Mouse (Mus musculus): Measurements from ENCODE around the gene Mybpc2. TPM values are rescaled to one million over a fixed set of nuclear protein-coding genes. Genes with fewer than 3 reads are reported as not detected.

Gene Mybpc2
- polyA plus RNA-seq, 1 experiment = not detected

DNA sequence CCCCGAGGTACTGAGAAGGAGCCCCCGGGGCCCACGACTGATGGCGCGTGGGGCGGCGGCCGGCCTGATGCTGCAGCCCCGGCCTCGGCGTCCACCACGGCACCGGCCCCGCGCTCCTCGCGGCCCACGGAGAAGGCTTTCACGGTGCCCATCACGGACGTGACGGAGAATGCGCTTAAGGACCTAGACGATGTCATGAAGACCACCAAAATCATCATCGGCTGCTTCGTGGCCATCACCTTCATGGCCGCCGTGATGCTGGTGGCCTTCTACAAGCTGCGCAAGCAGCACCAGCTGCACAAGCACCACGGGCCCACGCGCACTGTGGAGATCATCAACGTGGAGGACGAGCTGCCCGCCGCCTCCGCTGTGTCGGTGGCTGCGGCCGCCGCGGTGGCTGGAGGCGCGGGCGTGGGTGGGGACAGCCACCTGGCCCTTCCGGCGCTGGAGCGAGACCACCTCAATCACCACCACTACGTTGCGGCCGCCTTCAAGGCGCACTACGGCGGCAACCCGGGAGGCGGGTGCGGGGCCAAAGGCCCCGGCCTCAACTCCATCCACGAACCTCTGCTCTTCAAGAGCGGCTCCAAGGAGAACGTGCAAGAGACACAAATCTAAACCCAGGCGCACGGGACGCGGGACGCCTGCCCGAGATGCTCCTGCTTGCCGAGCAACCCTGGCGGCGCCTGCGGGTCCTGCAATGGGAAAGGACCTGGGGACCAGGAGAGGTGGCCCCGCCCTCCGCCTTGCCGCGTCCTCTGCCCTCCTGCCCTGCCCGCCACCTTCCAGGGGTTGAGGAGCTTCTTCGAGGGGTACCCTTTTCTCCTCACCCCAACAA lies 62.0 kb downstream of the Mybpc2 start:
- Histone ChIP-seq H3K79me3 (ENCODE audit: low read depth) (no peaks in the 10 kb centered on the region), H3K79me2 (ENCODE audit: control insufficient read depth, insufficient read depth) (no peaks in the 10 kb centered on the region), H3K36me3 (ENCODE audit: control insufficient read depth, insufficient read depth) (no peaks in the 10 kb centered on the region), H3K27me3 (ENCODE audit: control insufficient read depth, insufficient read depth, insufficient read length) (peaks cover 56% of the 10 kb centered on the region), H3K4me3 (ENCODE audit: insufficient read depth, poor library complexity, severe bottlenecking) (no peak overlapping the region), H3ac (ENCODE audit: control insufficient read depth, insufficient read length, low read depth) (no peak overlapping the region)
- TF ChIP-seq CTCF (IDR thresholded peaks at IDR 0.05; ENCODE audit: control insufficient read depth, insufficient read depth, insufficient read length) (no peak), MYOG (IDR thresholded peaks at IDR 0.05; ENCODE audit: control insufficient read depth, extremely low read depth, insufficient read length) (no peak), MAX (IDR thresholded peaks at IDR 0.05) (no peak), MYOD1 (IDR thresholded peaks at IDR 0.05; ENCODE audit: control insufficient read depth, insufficient read length, low read depth) (no peak), FOSL1 (IDR thresholded peaks at IDR 0.05; ENCODE audit: insufficient read depth, low read length, poor library complexity, severe bottlenecking) (no peak), USF1 (IDR thresholded peaks at IDR 0.05; ENCODE audit: low read depth) (no peak), CEBPB (IDR thresholded peaks at IDR 0.05; ENCODE audit: low read depth) (no peak)

DNA sequence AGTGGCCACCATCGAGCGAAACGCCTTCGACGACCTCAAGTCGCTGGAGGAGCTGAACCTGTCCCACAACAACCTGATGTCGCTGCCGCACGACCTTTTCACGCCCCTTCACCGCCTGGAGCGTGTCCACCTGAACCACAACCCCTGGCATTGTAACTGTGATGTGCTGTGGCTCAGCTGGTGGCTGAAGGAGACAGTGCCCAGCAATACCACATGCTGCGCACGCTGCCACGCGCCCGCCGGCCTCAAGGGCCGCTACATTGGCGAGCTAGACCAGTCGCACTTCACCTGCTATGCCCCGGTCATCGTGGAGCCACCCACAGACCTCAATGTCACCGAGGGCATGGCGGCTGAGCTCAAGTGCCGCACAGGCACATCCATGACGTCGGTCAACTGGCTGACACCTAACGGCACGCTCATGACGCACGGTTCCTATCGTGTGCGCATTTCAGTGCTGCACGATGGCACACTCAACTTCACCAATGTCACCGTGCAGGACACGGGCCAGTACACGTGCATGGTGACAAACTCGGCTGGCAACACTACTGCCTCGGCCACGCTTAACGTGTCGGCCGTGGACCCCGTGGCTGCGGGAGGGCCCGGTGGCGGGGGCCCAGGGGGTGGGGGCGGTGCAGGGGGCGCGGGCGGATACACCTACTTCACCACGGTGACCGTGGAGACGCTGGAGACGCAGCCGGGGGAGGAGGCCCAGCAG lies 62.8 kb downstream of the Mybpc2 start:
- no peaks in the 10 kb centered on the region for H3K79me2 ChIP-seq (ENCODE audit: control insufficient read depth, insufficient read depth)
- H3ac ChIP-seq (ENCODE audit: control insufficient read depth, insufficient read length, low read depth) = no peak overlapping the region
- peaks cover 62% of the 10 kb centered on the region for H3K27me3 ChIP-seq (ENCODE audit: control insufficient read depth, insufficient read depth, insufficient read length)
- TF ChIP-seq CTCF (IDR thresholded peaks at IDR 0.05; ENCODE audit: control insufficient read depth, insufficient read depth, insufficient read length) = no peak
- no peak for TF ChIP-seq MYOG (IDR thresholded peaks at IDR 0.05; ENCODE audit: control insufficient read depth, extremely low read depth, insufficient read length)
- TF ChIP-seq MAX (IDR thresholded peaks at IDR 0.05) = no peak
- no peak for TF ChIP-seq CEBPB (IDR thresholded peaks at IDR 0.05; ENCODE audit: low read depth)
- TF ChIP-seq FOSL1 (IDR thresholded peaks at IDR 0.05; ENCODE audit: insufficient read depth, low read length, poor library complexity, severe bottlenecking) = no peak
- no peak for TF ChIP-seq USF1 (IDR thresholded peaks at IDR 0.05; ENCODE audit: low read depth)
- TF ChIP-seq MYOD1 (IDR thresholded peaks at IDR 0.05; ENCODE audit: control insufficient read depth, insufficient read length, low read depth) = no peak
- H3K79me3 ChIP-seq (ENCODE audit: low read depth) = no peaks in the 10 kb centered on the region
- H3K36me3 ChIP-seq (ENCODE audit: control insufficient read depth, insufficient read depth) = no peaks in the 10 kb centered on the region
- no peak overlapping the region for H3K4me3 ChIP-seq (ENCODE audit: insufficient read depth, poor library complexity, severe bottlenecking)

GRCm38 (mm10) chr7:44460767-44461502 lies 63.5 kb downstream of the Mybpc2 start:
- Histone ChIP-seq H3K36me3 (ENCODE audit: control insufficient read depth, insufficient read depth) (no peaks in the 10 kb centered on the region), H3K27me3 (ENCODE audit: control insufficient read depth, insufficient read depth, insufficient read length) (peaks cover 62% of the 10 kb centered on the region), H3K79me3 (ENCODE audit: low read depth) (no peaks in the 10 kb centered on the region), H3ac (ENCODE audit: control insufficient read depth, insufficient read length, low read depth) (no peak overlapping the region), H3K4me3 (ENCODE audit: insufficient read depth, poor library complexity, severe bottlenecking) (no peak overlapping the region), H3K79me2 (ENCODE audit: control insufficient read depth, insufficient read depth) (no peaks in the 10 kb centered on the region)
- no peak for TF ChIP-seq FOSL1 (IDR thresholded peaks at IDR 0.05; ENCODE audit: insufficient read depth, low read length, poor library complexity, severe bottlenecking)
- TF ChIP-seq CEBPB (IDR thresholded peaks at IDR 0.05; ENCODE audit: low read depth) = no peak
- TF ChIP-seq MAX (IDR thresholded peaks at IDR 0.05) = no peak
- no peak for TF ChIP-seq CTCF (IDR thresholded peaks at IDR 0.05; ENCODE audit: control insufficient read depth, insufficient read depth, insufficient read length)
- no peak for TF ChIP-seq USF1 (IDR thresholded peaks at IDR 0.05; ENCODE audit: low read depth)
- TF ChIP-seq MYOG (IDR thresholded peaks at IDR 0.05; ENCODE audit: control insufficient read depth, extremely low read depth, insufficient read length) = no peak
- no peak for TF ChIP-seq MYOD1 (IDR thresholded peaks at IDR 0.05; ENCODE audit: control insufficient read depth, insufficient read length, low read depth)

DNA sequence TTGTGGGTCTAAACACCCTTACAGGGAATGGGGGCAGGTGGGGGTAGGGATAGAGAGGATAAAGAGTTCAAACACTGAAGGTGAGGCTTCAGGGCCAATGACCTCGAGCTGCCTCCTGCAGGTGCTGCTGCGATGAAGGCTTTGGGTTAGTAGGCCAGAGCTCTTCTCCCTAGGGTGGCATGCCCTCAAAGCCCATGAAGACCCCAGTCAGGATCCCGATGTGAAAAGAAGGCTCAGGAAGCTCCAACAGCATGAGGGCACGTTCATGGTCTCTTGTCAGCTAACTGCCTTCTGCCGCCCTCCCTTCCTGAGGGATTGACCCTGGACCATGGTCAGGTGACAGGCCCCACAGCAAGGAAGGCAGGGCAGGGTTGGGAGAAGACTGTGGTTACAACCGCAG lies 64.4 kb downstream of the Mybpc2 start:
- H3K36me3 ChIP-seq (ENCODE audit: control insufficient read depth, insufficient read depth) = no peaks in the 10 kb centered on the region
- TF ChIP-seq CEBPB (IDR thresholded peaks at IDR 0.05; ENCODE audit: low read depth) = no peak
- TF ChIP-seq FOSL1 (IDR thresholded peaks at IDR 0.05; ENCODE audit: insufficient read depth, low read length, poor library complexity, severe bottlenecking) = no peak
- no peak for TF ChIP-seq MYOD1 (IDR thresholded peaks at IDR 0.05; ENCODE audit: control insufficient read depth, insufficient read length, low read depth)
- TF ChIP-seq USF1 (IDR thresholded peaks at IDR 0.05; ENCODE audit: low read depth) = no peak
- TF ChIP-seq MAX (IDR thresholded peaks at IDR 0.05) = no peak
- no peak for TF ChIP-seq CTCF (IDR thresholded peaks at IDR 0.05; ENCODE audit: control insufficient read depth, insufficient read depth, insufficient read length)
- TF ChIP-seq MYOG (IDR thresholded peaks at IDR 0.05; ENCODE audit: control insufficient read depth, extremely low read depth, insufficient read length) = no peak
- H3K4me3 ChIP-seq (ENCODE audit: insufficient read depth, poor library complexity, severe bottlenecking) = no peak overlapping the region
- H3ac ChIP-seq (ENCODE audit: control insufficient read depth, insufficient read length, low read depth) = no peak overlapping the region
- H3K27me3 ChIP-seq (ENCODE audit: control insufficient read depth, insufficient read depth, insufficient read length) = peaks cover 62% of the 10 kb centered on the region
- H3K79me2 ChIP-seq (ENCODE audit: control insufficient read depth, insufficient read depth) = no peaks in the 10 kb centered on the region
- H3K79me3 ChIP-seq (ENCODE audit: low read depth) = no peaks in the 10 kb centered on the region

GRCm38 (mm10) chr7:44456302-44456701 lies 68.2 kb downstream of the Mybpc2 start:
- TF ChIP-seq CEBPB (IDR thresholded peaks at IDR 0.05; ENCODE audit: low read depth) (no peak), USF1 (IDR thresholded peaks at IDR 0.05; ENCODE audit: low read depth) (no peak), MAX (IDR thresholded peaks at IDR 0.05) (no peak)
- Histone ChIP-seq H3K79me2 (ENCODE audit: control insufficient read depth, insufficient read depth) (no peaks in the 10 kb centered on the region), H3K36me3 (ENCODE audit: control insufficient read depth, insufficient read depth) (no peaks in the 10 kb centered on the region), H3K4me3 (ENCODE audit: insufficient read depth, poor library complexity, severe bottlenecking) (no peak overlapping the region), H3ac (ENCODE audit: control insufficient read depth, insufficient read length, low read depth) (no peak overlapping the region), H3K79me3 (ENCODE audit: low read depth) (no peaks in the 10 kb centered on the region), H3K27me3 (ENCODE audit: control insufficient read depth, insufficient read depth, insufficient read length) (peaks cover 39% of the 10 kb centered on the region)
